Mouse (Mus musculus) liver, embryonic 14.5 days (tissue): ENCODE results near the gene Prss27. TPM values are rescaled to one million over a fixed set of nuclear protein-coding genes. Genes with fewer than 3 reads are reported as not detected.

Experiments used
- ATAC-seq: fragments of 200-750 bp; cut with Nextera tagmentation; 2 replicates; pipeline ENCODE4 v1.8.0; 2017; ENCODE audit warnings: moderate number of reproducible peaks, mild to moderate bottlenecking, moderate library complexity; ENCODE audit not compliant: insufficient read depth
- DNase-seq, 3 experiments: peaks; one replicate each; pipeline ENCODE4 v3.0.0-alpha.2; 2012 to 2013; ENCODE audit warnings: low read depth in 3 of 3, low spot score in 3 of 3
- H3K27ac ChIP-seq: fragments of 300-500 bp; sonication (generic); 2 replicates; pipeline ENCODE4 v1.5.1; 2014; ENCODE audit warnings: moderate library complexity, mild to moderate bottlenecking, control low read depth, inconsistent platforms
- H3K27me3 ChIP-seq: fragments of 300-500 bp; sonication (generic); 2 replicates; pipeline ENCODE4 v1.6.1; 2014; ENCODE audit warnings: mild to moderate bottlenecking, low read length, moderate library complexity; ENCODE audit not compliant: control insufficient read depth, insufficient read depth
- H3K36me3 ChIP-seq: fragments of 300-500 bp; sonication (generic); replicated peaks from 2 replicates; pipeline ENCODE4 v1.6.1; 2014; ENCODE audit warnings: low read depth; ENCODE audit not compliant: control insufficient read depth, insufficient read depth
- H3K4me1 ChIP-seq, 2 experiments: fragments of 200-500 bp in 1 of 2; fragments of 300-500 bp in 1 of 2; sonication (generic) in 1 of 2; replicated peaks; 2 replicates each; pipeline ENCODE4 v1.6.1; 2012 to 2014; ENCODE audit warnings: antibody characterized with exemption in 1 of 2, inconsistent platforms in 1 of 2, low read length in 1 of 2; ENCODE audit not compliant: control insufficient read depth in 2 of 2, insufficient read depth in 2 of 2
- H3K4me2 ChIP-seq: fragments of 300-500 bp; sonication (generic); 2 replicates; pipeline ENCODE4 v1.6.1; 2014; ENCODE audit warnings: low read depth, mild to moderate bottlenecking, control low read depth, moderate library complexity
- H3K4me3 ChIP-seq, 2 experiments: fragments of 200-500 bp in 1 of 2; fragments of 300-500 bp in 1 of 2; sonication (generic) in 1 of 2; 2 replicates each; pipeline ENCODE4 v1.5.1; 2012 to 2014; ENCODE audit warnings: low read depth in 2 of 2, low read length in 2 of 2, mild to moderate bottlenecking in 2 of 2, control low read depth in 1 of 2, inconsistent platforms in 1 of 2, moderate library complexity in 1 of 2; ENCODE audit not compliant: insufficient read depth in 1 of 2
- H3K9ac ChIP-seq: fragments of 300-500 bp; sonication (generic); replicated peaks from 2 replicates; pipeline ENCODE4 v1.6.1; 2014; ENCODE audit warnings: mild to moderate bottlenecking, control low read depth, moderate library complexity
- H3K9me3 ChIP-seq: fragments of 300-500 bp; sonication (generic); 2 replicates; pipeline ENCODE4 v1.6.1; 2016; ENCODE audit warnings: low read length, mixed read lengths; ENCODE audit not compliant: control insufficient read depth
- CTCF ChIP-seq: IDR thresholded peaks from 2 replicates; pipeline ENCODE4 v1.5.1; 2016; ENCODE audit warnings: antibody characterized with exemption, low read depth, control low read depth
- EP300 ChIP-seq: IDR thresholded peaks from 2 replicates; pipeline ENCODE4 v1.6.1; 2016; ENCODE audit warnings: antibody characterized with exemption, low read depth
- WGBS: fragments of 180-500 bp; shearing (Covaris S2); extraction: QIAGEN DNeasy Blood & Tissue Kit; methylation state at CpG from one replicate; pipeline ENCODE4 v1.1.7; 2014; ENCODE audit not compliant: insufficient replicate concordance; 5-methylcytosine and 5-hydroxymethylcytosine counted together
- polyA plus RNA-seq, 2 experiments: library from polyadenylated mRNA; depleted of rRNA in 1 of 2; stranded (reverse) in 1 of 2; unstranded in 1 of 2; fragments of >200 nt; fragmentation: Nextera tagmentation in 1 of 2; extraction: Ambion mirVana in 1 of 2; gene quantifications; 2 replicates each; pipeline versions ENCODE4 v1.2.1 to v1.2.3; 2012 to 2014

Gene Prss27
- polyA plus RNA-seq, 2 experiments, result not detected

GRCm38 (mm10) chr17:24004071-24004665 is 33.8 kb upstream of the Prss27 start:
- 74% methylated on average over 14 of the region's 14 CpGs for WGBS
- H3K9ac ChIP-seq, result no peak overlapping the region
- ATAC-seq, result no peak
- no peaks in the 10 kb centered on the region for H3K4me1 ChIP-seq
- H3K36me3 ChIP-seq, result no peaks in the 10 kb centered on the region
- no peak overlapping the region for H3K4me2 ChIP-seq
- TF ChIP-seq CTCF (no peak), EP300 (no peak)
- H3K27me3 ChIP-seq, result no peaks in the 10 kb centered on the region
- H3K9me3 ChIP-seq, result no peaks in the 10 kb centered on the region
- DNase-seq, result no peak
- no peak overlapping the region for H3K27ac ChIP-seq
- H3K4me3 ChIP-seq, result no peak overlapping the region

- H3K9me3 ChIP-seq, result no peaks in the 10 kb centered on the region
- WGBS, result 73% methylated on average over 3 of the region's 3 CpGs
- no peak for TF ChIP-seq EP300
- TF ChIP-seq CTCF, result no peak
- no peak overlapping the region for H3K4me2 ChIP-seq
- H3K27me3 ChIP-seq, result no peaks in the 10 kb centered on the region
- no peaks in the 10 kb centered on the region for H3K4me1 ChIP-seq
- H3K27ac ChIP-seq, result no peak overlapping the region
- ATAC-seq, result no peak
- DNase-seq, result no peak
- H3K4me3 ChIP-seq, result no peak overlapping the region
- H3K36me3 ChIP-seq, result no peaks in the 10 kb centered on the region
- no peak overlapping the region for H3K9ac ChIP-seq
These were observed 32.9 kb upstream of the Prss27 start for GRCm38 (mm10) chr17:24005049-24005448.

DNA sequence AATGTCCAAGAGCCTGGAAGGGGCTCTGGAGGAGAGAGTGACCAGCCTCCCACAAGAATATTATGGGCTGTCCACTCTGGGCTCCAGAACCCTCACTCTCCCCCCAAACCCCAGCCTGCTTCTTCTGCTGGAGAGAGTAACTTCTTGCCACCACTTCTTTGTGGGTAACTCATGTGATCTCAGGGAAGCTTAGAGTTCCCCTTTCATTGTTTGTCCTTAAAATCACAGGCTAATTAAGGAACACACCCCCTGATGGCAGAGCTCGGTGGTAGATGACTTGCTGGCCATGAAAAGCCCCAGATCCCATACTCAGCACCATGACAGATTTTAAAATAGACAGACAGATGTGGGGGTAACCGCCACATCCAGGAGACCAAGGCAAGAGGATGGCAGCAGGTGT is 31.0 kb upstream of the Prss27 start:
- no peak overlapping the region for H3K27ac ChIP-seq
- no peak for ATAC-seq

DNA sequence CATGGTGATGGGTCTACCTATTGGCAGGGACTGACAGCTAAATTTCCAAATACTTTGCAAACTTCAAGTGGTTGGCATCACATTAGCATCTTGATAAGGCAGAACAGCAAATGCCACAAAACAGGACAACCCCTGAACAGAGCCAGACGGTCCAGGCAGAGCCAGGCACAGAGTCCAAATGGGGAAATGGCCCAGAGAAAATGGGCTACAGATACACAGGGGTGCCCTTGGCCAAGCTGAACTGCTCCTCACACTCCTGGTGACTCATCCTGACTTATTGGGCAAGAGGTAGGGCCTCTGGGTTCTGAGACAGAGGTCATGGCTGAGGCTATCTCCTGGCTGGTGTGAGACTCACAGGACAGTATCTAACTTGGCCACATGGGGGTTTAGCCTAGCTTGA is 30.6 kb upstream of the Prss27 start:
- H3K27ac ChIP-seq, result no peak overlapping the region
- TF ChIP-seq CTCF (no peak), EP300 (no peak)
- ATAC-seq, result no peak
- H3K27me3 ChIP-seq, result no peaks in the 10 kb centered on the region
- H3K4me3 ChIP-seq, result no peak overlapping the region
- WGBS, result 42% methylated on average over 1 of the region's 1 CpGs
- no peaks in the 10 kb centered on the region for H3K4me1 ChIP-seq
- no peaks in the 10 kb centered on the region for H3K36me3 ChIP-seq
- H3K9me3 ChIP-seq, result no peaks in the 10 kb centered on the region
- peak in 1 of 3 experiments; percentile 26 for DNase-seq
- no peak overlapping the region for H3K4me2 ChIP-seq
- H3K9ac ChIP-seq, result no peak overlapping the region

More for the DNA sequence above, 31.0 kb upstream of the Prss27 start:
- 24% methylated on average over 2 of the region's 2 CpGs for WGBS
- H3K9me3 ChIP-seq, result no peaks in the 10 kb centered on the region
- H3K4me2 ChIP-seq, result no peak overlapping the region
- no peak for DNase-seq
- no peaks in the 10 kb centered on the region for H3K27me3 ChIP-seq
- no peaks in the 10 kb centered on the region for H3K36me3 ChIP-seq
- no peak overlapping the region for H3K9ac ChIP-seq
- H3K4me3 ChIP-seq, result no peak overlapping the region
- TF ChIP-seq EP300 (no peak), CTCF (no peak)
- H3K4me1 ChIP-seq, result no peaks in the 10 kb centered on the region

DNA sequence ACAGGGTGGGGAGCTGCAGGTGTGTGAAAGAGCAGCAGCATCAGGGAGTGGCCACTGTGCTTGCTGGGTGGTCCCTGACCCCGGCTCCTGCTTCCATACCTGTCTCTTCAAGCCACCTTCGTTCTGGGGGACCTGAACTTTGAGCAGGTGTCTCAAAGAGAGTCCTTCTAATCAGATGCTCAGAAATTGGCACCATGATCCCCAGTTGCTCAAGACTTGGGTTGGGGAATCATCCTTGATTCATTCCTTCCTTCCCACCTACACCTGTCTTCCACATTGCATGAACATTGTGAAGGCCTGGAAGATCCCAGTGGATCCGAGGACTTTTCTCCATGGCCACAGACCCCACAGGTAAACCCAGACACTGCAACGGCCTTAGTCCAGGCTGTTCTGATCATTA is 29.8 kb upstream of the Prss27 start:
- H3K4me3 ChIP-seq, result no peak overlapping the region

More for the DNA sequence above, 29.8 kb upstream of the Prss27 start:
- Histone ChIP-seq H3K36me3 (no peaks in the 10 kb centered on the region), H3K27ac (no peak overlapping the region), H3K9ac (no peak overlapping the region), H3K4me1 (no peaks in the 10 kb centered on the region), H3K27me3 (no peaks in the 10 kb centered on the region), H3K9me3 (no peaks in the 10 kb centered on the region), H3K4me2 (no peak overlapping the region)
- TF ChIP-seq EP300, result no peak
- TF ChIP-seq CTCF, result no peak
- no peak for ATAC-seq
- no peak for DNase-seq
- WGBS, result 33% methylated on average over 4 of the region's 4 CpGs
